Mouse (Mus musculus) G1E (cell line): Measurements from ENCODE around the gene Pdpr.

ENCODE experiments used
- CTCF ChIP-seq: IDR thresholded peaks from 2 replicates; pipeline ENCODE4 v1.5.1; 2012; ENCODE audit warnings: low read depth, low read length, inconsistent platforms, mixed read lengths
- GATA1 ChIP-seq: IDR thresholded peaks from 2 replicates; pipeline ENCODE4 v1.6.1; 2012; ENCODE audit warnings: borderline replicate concordance, low read length, inconsistent platforms, mixed read lengths
- GATA2 ChIP-seq: IDR thresholded peaks from 2 replicates; pipeline ENCODE4 v1.6.1; 2012; ENCODE audit warnings: low read depth, low read length, inconsistent platforms, borderline replicate concordance
- POLR2AphosphoS5 ChIP-seq: IDR thresholded peaks from 2 replicates; pipeline ENCODE4 v1.6.1; 2012; ENCODE audit warnings: low read depth, low read length, inconsistent platforms; ENCODE audit not compliant: insufficient replicate concordance

- TF ChIP-seq CTCF (no peak), POLR2AphosphoS5 (no peak), GATA2 (no peak), GATA1 (no peak)
Observed at GRCm38 (mm10) chr8:111081580-111082258, 12.7 kb upstream of the Pdpr start.
